Mouse (Mus musculus) urinary bladder, postnatal 10 days (tissue): ENCODE data around the gene Serpinb2.

Experiments
- DNase-seq: peaks from one replicate; pipeline ENCODE4 v3.0.0; 2022; ENCODE audit warnings: low spot score

Serpinb2 gene

DNA sequence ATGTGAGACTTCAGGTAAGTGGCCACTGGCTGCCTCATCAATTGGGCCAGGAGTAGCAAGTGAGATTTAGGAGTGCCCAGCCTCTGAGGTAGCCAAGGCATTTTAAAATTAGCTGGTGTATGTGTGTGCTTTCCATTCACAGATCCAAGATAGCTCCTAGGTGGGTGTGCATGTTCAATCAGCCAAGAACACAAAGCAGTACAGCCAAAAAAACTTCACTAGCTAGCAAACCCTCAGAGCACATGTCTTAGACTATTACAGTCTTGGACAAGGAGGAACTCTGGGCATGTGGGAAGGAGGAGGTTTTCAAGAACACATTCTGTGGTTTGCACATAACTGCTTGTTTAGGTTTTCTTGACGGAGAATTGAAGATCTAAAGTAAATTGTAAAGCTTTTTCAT lies 70.0 kb downstream of the Serpinb2 start:
- no peak for DNase-seq

DNA sequence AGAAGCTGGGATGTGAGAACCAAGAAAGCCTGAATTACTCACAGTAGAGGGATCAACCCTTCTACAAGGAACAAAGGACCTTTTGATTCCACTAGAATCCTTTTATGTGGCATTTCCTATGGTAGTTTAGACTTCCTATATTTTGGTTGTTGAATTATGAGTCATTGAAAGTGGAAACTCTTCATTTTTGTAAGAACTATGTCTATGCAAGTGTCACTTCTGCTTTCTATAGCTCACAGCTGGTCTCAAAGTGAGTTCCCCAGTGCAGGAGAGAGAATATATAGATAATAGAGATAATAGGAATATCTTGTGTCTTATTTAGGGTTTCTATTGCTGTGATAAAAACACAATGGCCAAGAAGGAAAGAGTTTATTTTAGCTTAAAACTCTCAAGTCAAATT lies 71.7 kb downstream of the Serpinb2 start:
- DNase-seq: no peak

DNA sequence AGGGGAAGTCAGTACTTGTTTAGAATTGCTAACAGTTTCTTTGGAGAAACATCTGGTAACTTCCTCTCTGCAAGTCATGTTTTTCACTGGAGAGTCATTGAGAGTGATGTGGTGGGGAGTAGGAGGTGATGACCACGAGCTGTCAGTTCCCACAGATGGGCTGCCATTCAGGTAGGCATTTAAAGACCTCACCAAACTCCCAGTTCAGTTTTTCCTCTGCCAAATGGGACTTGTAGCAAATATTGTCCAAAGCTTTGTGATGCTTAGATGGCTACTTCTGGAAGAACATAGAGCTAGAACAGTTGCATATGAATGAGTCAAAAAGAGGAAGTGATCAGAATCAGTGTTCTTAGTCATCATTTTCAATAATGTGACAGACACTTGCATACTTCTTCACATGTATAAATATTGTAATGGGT lies 72.7 kb downstream of the Serpinb2 start:
- no peak for DNase-seq

DNA sequence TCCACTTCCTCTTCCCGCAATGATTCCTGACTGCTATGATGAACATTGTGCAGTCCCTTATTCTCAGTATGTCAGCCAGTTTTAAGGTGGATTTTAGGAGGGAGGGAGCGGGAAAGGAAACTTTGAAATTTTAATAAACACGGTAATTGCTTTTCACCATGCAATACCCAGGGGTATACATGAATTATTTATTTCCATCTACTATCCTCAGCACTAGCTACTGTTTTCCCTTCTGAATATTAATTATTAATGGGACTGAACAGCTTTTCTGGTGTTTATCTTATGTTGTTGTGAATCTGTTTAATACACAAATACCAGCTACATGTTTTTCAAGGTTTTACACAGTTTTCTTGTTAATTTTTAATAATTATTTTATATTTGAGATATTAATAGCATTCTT lies 73.7 kb downstream of the Serpinb2 start:
- DNase-seq: no peak
